Mouse (Mus musculus): Measurements from ENCODE around the gene Nt5dc3.

The Nt5dc3 gene

GRCm38 (mm10) chr10:86814292-86815131 is 35.7 kb downstream of the Nt5dc3 start:
- DNase-seq (ENCODE audit: low read depth, low spot score), result no peak

DNA sequence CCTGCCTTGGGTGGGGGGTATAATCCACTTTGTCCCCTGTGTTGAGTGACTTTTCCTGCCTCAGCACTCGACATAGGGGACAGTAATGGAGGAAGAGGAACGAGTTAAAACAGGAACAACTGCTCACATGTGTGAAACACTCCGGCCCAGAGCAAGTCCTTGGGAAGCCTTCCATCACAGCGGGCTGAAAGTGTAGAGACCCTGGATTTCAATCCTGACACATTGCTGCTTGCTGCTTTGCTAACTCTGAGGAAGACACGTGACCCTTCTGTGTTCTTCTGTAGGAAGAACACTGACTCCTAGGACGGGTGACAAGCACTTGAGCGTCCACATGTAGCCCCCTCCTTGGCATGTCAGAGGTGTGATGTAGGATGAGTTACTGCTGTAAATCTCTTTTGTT is 36.3 kb downstream of the Nt5dc3 start:
- DNase-seq (ENCODE audit: low read depth, low spot score), result no peak

DNA sequence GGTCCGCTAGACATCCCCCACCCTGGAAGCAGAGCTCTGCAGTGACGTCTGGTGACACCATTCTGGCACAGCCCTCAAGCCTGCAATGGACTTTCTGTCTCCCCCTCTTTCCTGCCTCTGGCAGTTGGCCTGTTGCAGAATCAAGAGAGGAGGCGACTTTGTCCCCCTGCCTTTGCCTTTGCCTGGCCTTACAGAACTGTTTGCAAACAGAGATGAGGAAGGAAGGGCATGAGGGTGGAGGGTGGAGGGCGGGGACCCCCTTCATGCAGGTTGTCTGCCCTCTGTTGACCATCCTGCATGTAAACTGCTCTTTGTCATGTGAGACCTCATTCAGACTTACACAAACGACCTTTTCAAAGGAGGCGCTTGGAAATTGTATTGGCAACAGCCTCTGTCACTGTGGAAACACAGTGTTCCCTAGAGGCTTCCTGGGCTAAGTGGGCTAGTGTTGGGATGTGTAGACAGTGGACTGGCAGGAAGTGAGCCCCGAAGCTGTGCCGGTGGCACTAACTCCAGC is 40.9 kb downstream of the Nt5dc3 start:
- no peak for DNase-seq (ENCODE audit: low read depth, low spot score)

- DNase-seq (ENCODE audit: low read depth, low spot score), result no peak
These were observed 42.2 kb downstream of the Nt5dc3 start for GRCm38 (mm10) chr10:86821014-86821413.

GRCm38 (mm10) chr10:86824093-86824492 is 45.3 kb downstream of the Nt5dc3 start:
- no peak for DNase-seq (ENCODE audit: low read depth, low spot score)

- DNase-seq (ENCODE audit: low read depth, low spot score), result no peak
These were observed 46.1 kb downstream of the Nt5dc3 start for GRCm38 (mm10) chr10:86824871-86825270.

DNA sequence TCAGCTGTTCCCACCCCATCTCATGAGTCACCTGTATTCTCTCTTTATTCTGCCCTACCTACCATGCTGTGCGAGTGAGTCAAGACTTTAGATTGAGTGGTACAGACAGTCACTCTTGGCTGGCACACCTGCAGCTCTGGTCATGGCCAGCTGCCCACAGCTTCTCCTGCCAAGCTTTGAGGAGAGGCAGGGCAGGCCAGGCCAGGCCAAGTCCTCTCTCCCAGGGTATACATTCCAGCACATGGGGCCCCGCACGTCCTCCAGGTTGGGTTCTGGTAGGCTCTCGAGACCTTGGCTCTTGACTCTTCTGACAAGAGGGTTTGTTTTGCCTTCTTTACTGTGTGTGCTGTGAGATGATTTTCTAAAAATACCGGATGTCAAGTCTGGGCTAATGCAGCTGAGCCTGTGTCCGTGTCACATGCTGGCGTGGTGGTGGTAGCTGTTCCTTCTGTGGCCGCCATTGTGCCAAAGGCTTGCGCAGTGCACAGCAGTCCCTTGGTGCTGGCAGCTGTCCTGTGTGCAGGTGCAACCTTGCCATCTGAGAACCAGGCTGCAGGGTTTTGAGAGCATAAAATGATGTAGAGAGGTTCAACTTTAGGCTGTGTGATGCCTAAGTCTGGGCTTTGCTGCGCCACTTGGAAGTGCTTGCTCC is 47.2 kb downstream of the Nt5dc3 start:
- no peak for DNase-seq (ENCODE audit: low read depth, low spot score)

DNA sequence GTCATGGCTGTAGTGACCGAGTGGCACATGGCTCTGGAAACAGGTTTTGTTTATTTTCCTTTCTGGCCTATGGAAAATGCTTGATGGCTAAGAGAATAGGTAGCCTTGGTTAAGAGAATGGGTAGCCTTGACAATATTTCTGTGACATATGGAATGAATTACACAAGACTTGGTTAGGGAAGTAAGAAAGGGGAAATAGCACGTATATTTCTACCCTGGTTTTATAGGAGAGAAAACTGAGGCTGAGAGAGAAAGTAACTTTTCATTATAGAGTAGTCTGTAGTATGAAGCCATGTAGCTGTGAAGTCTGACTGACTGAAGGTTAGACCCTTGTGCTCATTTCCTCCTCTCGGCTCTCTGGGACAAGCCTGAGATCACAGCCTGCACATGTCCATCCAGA is 48.1 kb downstream of the Nt5dc3 start:
- no peak for DNase-seq (ENCODE audit: low read depth, low spot score)

DNA sequence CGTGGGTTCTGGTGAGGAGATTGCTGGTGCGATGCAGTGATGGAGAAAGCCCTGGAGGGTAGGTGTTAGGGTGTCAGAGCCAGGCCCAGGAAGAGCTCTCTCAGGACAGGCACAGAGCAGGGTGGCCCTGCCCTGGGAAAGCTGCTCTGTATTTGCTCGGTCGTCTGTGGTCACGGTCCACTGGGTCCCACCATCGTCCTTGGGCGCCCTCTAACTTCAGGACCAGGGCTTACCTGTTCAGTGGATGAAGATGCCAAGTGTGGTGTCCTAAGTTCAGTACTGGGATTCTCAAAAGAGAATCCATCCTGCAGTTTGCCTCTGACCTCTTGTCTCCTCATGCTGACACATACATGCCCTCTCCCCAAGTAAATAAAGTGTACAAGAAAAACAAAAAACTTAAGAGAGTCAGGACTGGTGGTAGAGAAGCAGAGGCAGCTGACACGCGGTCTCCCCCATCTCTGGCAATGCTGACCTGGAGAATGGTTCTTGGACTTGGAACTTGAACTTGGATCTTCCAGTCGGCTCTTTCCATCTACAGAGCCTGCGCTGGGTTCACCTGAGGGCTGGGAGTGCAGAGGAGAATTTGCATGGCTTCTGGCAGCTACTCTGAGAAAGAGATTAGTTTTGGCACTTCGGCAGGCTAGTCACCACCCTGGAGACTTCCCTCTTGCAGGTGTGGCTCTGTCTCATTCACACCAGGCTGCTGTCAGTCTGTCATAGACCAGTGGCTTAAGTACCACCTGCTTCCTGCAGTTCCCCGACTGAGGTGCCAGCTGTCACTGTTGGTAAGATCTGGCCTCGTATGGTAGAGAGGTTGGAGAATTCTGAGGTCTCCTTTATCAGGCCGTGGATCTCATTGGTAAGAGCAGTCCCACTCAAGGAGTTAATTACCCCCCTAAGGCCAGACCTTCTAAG is 49.7 kb downstream of the Nt5dc3 start:
- no peak for DNase-seq (ENCODE audit: low read depth, low spot score)

GRCm38 (mm10) chr10:86829515-86829914 is 50.7 kb downstream of the Nt5dc3 start:
- peak; percentile 20 for DNase-seq (ENCODE audit: low read depth, low spot score)

DNA sequence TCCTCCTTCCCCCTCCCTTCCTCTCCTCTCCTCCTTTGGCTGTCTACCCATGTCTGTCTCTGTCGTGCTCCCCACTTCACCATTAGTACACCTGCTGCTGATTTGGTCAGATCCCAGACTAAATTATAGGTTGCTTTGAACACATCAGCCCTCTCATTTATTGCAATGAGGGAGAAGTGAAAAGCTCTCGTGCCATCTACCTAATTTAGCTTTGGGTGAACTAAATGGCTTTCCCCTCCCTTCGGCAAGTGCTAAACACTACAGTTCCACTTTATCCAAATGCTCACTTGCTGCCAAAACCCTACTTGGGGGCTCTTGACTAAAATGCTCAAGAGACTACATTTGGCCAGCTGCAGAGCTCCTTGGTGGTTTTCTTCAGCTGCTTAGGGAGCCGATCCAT is 58.0 kb downstream of the Nt5dc3 start:
- no peak for DNase-seq (ENCODE audit: low read depth, low spot score)

GRCm38 (mm10) chr10:86838827-86839226 is 60.0 kb downstream of the Nt5dc3 start:
- no peak for DNase-seq (ENCODE audit: low read depth, low spot score)

- no peak for DNase-seq (ENCODE audit: low read depth, low spot score)
These were observed 63.9 kb downstream of the Nt5dc3 start for GRCm38 (mm10) chr10:86842659-86843058.

DNA sequence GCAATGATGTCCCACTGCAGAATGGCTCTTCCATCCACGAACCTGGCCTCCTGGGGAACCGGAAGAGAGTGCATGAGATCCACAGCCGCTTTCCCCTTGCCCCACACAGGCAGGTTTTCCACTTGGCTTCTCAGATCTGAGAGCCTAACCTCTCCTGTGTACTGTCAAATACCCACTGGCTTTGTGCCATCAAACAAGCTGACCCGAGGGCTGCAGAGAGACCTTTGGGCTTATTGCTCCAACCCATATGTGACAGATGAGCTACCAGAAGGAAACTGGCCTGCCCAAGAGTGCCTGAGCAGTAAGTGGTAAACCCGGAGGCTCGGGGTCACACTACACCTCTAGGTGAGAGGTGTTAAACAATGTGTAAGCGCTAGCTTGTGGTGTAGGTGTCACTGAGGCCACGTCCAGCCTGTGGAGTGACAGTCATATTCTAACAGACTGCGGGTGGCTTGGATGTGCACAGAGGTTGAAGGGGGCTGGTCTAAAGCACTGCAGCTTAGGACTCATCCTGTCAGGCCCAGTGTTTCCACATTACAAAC is 68.2 kb downstream of the Nt5dc3 start:
- no peak for DNase-seq (ENCODE audit: low read depth, low spot score)

- DNase-seq (ENCODE audit: low read depth, low spot score), result no peak
These were observed 70.3 kb downstream of the Nt5dc3 start for GRCm38 (mm10) chr10:86849087-86849486.

DNA sequence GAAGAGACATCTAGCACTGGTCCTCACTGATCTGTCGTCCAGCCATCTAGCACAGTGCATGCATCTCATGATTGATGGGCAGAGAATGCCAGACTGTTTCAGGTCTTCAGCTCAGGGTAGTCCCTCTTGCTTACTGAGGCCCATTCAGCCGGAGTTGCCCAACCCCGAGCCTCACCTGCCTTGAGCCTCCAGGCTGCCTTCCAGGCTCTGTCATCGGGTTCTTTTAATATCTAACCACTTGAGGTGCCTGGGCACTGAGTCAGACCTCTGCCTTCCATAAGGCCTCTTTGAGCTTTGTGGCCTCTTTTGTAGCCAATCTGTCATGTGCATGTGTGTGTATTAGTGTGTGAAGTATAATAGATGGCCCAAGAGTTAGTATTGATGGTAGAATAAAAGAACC is 70.7 kb downstream of the Nt5dc3 start:
- peak; percentile 12 for DNase-seq (ENCODE audit: low read depth, low spot score)

DNA sequence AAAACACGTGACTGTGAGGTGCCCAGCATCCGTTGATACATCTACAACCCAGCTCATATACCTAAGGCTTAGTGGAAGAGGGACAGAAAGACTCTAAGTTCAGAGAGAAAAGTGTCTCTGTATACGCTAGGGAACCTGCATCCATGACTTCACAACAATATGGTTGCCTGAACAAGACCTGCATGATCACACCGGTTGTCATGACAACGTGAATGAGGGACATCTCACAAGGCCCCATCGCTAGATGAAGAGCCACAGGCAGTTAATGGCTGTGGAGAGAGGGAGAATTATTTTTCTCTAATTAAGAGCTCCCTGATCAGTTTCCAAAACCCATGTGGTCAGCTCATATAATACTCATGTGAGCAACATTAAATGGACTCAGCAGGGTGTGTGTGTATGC is 73.4 kb downstream of the Nt5dc3 start:
- no peak for DNase-seq (ENCODE audit: low read depth, low spot score)

DNA sequence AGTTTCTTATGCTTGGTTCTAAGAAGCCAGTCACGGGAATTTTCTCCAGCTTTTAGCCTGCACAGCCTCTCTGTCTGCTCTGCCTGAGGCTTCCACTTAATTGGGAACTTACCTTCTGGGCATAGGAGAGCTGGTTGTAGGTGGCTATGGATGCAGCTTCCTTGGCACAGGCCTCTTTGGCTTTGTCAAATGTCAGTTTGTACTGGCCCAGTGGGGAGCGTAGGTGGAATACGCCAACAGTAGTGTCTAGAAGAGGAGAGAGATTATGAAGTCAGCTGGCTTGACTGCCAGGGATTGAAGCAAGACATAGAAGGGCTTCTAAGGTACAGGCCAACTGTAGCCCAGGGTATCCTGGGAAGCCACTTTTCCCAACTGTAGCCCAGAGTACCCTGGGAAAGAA is 74.6 kb downstream of the Nt5dc3 start:
- no peak for DNase-seq (ENCODE audit: low read depth, low spot score)

DNA sequence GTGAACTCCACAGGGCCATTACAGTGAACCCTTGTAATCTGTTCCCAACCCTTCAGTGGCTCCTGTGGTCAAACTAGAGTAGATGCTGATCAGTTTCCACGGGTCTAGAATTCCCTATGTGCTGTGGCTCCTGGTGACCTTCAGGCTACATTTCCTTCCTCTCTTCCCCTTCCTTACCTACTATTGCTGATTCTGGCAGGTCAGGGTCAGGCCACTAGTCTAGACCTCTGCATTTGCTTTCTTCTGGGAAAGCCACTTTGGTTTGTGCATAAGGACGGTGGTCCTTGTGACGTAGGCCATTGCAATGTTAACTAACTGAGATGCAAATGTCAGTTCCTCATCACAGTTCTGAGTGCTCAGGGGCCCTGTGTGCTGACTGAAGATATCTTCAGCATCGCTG is 81.6 kb downstream of the Nt5dc3 start:
- DNase-seq (ENCODE audit: low read depth, low spot score), result no peak

DNA sequence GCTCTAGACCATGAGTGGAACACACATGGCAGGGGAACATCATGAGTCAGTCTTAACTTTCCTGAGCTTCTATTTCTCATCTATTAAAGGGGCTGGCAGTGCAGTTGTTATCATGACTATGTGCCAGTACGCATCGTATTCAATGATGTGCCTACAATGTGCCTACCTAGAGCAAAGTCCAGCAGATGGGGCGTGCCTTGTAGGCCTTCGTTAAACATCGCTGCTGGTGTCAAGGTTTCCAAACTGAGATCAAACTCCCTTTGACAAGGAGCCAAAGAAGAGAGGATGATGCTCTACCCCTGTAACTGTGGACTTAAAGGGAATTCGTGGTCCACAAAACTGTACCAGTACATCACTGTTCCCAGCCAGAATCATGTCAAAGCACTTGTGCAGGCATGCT is 83.7 kb downstream of the Nt5dc3 start:
- no peak for DNase-seq (ENCODE audit: low read depth, low spot score)

DNA sequence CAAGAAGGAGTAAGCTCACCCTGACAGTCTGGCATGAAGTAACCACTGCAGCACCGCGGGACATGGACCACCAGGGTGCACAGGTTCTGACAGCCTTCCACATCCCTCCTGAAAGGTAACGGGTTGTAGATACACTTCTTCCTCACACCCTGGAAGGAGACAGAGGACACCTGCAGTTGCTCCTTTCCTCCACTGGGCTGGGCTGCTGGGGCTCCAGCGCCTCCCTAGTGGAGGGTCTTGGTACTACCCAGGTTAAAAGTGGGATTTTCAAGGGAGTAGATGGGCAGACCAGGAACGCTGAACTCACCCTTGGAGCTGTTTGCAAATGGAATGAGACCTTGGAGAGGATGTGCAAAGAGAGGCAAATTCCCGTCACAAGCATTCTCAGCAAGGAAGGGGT is 84.6 kb downstream of the Nt5dc3 start:
- no peak for DNase-seq (ENCODE audit: low read depth, low spot score)

- DNase-seq (ENCODE audit: low read depth, low spot score), result no peak
These were observed 93.3 kb downstream of the Nt5dc3 start for GRCm38 (mm10) chr10:86872121-86872520.

Measured in 3T3-L1 (cell line).